Comparison of ENCODE assay signal across 26 mouse cellular contexts in genomic region chr7:134088548-134089347, GRCm38 (mm10).
DNase-seq lines count a peak whose midpoint lies in the region; ATAC-seq and TF ChIP-seq lines count a peak whose summit lies in the region.
"Had no signal": no experiment of that assay in that cellular context is flagged by ENCODE, and none has a peak within 500 bp of the region (broad histone marks: within the 10 kb centered on the region; RNA-seq: fewer than 3 reads in every experiment).

No protein-coding gene starts in this region.

- TF ChIP-seq EP300 in heart, adult 2 months (IDR thresholded peaks at IDR 0.05; ENCODE audit: insufficient read depth, low read depth, low read length): no peak

- H3K27me3 ChIP-seq in embryonic facial prominence, embryonic 14.5 days (replicated peaks; ENCODE audit: control insufficient read depth, insufficient read depth, low read length): no peaks in the 10 kb centered on the region
- H3K27me3 ChIP-seq in embryonic facial prominence, embryonic 10.5 days (replicated peaks; ENCODE audit: low read depth, poor library complexity, severe bottlenecking): no peaks in the 10 kb centered on the region
- H3K27me3 ChIP-seq in heart, adult 2 months (ENCODE audit: control insufficient read depth, insufficient read depth, low read length): no peaks in the 10 kb centered on the region
- H3K27me3 ChIP-seq: CH12.LX; embryonic facial prominence, embryonic 12.5 days; forebrain, embryonic 13.5 days; heart, embryonic 13.5 days had no signal

- no peaks in the 10 kb centered on the region for H3K36me3 ChIP-seq in embryonic facial prominence, embryonic 14.5 days (ENCODE audit: control insufficient read depth, insufficient read depth, low read length)
- no peaks in the 10 kb centered on the region for H3K36me3 ChIP-seq in embryonic facial prominence, embryonic 10.5 days (replicated peaks)
- no peaks in the 10 kb centered on the region for H3K36me3 ChIP-seq in heart, adult 2 months (ENCODE audit: control insufficient read depth, insufficient read depth, low read length)
- H3K36me3 ChIP-seq: embryonic facial prominence, embryonic 12.5 days; forebrain, embryonic 10.5 days; G1E; heart, embryonic 13.5 days had no signal

- H3K79me2 ChIP-seq in heart, adult 2 months (replicated peaks; ENCODE audit: control insufficient read depth, insufficient read depth, low read length): no peaks in the 10 kb centered on the region

- TF ChIP-seq POLR2A in brain, embryonic 14.5 days (IDR thresholded peaks at IDR 0.05; ENCODE audit: borderline replicate concordance, extremely low read depth, insufficient read depth, insufficient read length, poor library complexity, severe bottlenecking): no peak
- no peak for TF ChIP-seq POLR2A in heart, adult 2 months (IDR thresholded peaks at IDR 0.05; ENCODE audit: insufficient read depth, low read depth, low read length)

- no peak for ATAC-seq in embryonic facial prominence, embryonic 14.5 days (ENCODE audit: low read depth)
- ATAC-seq: forebrain, embryonic 13.5 days; forebrain, embryonic 16.5 days; hindbrain, postnatal 0 days; inflammation-experienced regulatory T-cells, adult 6 months; intestine, embryonic 16.5 days had no signal

- no peak for TF ChIP-seq CTCF in brain, embryonic 14.5 days (IDR thresholded peaks at IDR 0.05; ENCODE audit: borderline replicate concordance, extremely low read depth, insufficient read depth, insufficient read length)
- no peak for TF ChIP-seq CTCF in heart, adult 2 months (IDR thresholded peaks at IDR 0.05)

- intact Hi-C loops in heart, adult 2 months (cut with DNase I): no loop called here

- 67% methylated on average over 14 of the region's 14 CpGs for WGBS in embryonic facial prominence, embryonic 14.5 days
- WGBS in embryonic facial prominence, embryonic 10.5 days: 82% methylated on average over 14 of the region's 14 CpGs
- 83% methylated on average over 14 of the region's 14 CpGs for WGBS in heart, adult 2 months

- H3K9me3 ChIP-seq in embryonic facial prominence, embryonic 14.5 days (ENCODE audit: control insufficient read depth, low read length): no peaks in the 10 kb centered on the region
- no peaks in the 10 kb centered on the region for H3K9me3 ChIP-seq in embryonic facial prominence, embryonic 10.5 days
- H3K9me3 ChIP-seq: embryonic facial prominence, embryonic 12.5 days; forebrain, embryonic 10.5 days; forebrain, embryonic 13.5 days; heart, embryonic 13.5 days had no signal

- H3K4me3 ChIP-seq in embryonic facial prominence, embryonic 14.5 days (ENCODE audit: low read depth, low read length): no peak overlapping the region
- H3K4me3 ChIP-seq in embryonic facial prominence, embryonic 10.5 days: no peak overlapping the region
- H3K4me3 ChIP-seq in heart, adult 2 months: no peak overlapping the region
- H3K4me3 ChIP-seq: embryonic facial prominence, embryonic 12.5 days; forebrain, embryonic 10.5 days; forebrain, embryonic 13.5 days; heart, embryonic 13.5 days had no signal

- H3K9ac ChIP-seq in embryonic facial prominence, embryonic 14.5 days (ENCODE audit: low read depth, low read length): no peak overlapping the region
- no peak overlapping the region for H3K9ac ChIP-seq in heart, adult 2 months (ENCODE audit: low read depth, low read length)
- H3K9ac ChIP-seq: embryonic facial prominence, embryonic 12.5 days; forebrain, embryonic 13.5 days; heart, embryonic 13.5 days; hindbrain, embryonic 14.5 days had no signal

- no peak overlapping the region for H3K27ac ChIP-seq in embryonic facial prominence, embryonic 14.5 days (replicated peaks; ENCODE audit: low read depth, low read length)
- H3K27ac ChIP-seq in embryonic facial prominence, embryonic 10.5 days (replicated peaks): no peak overlapping the region
- no peak overlapping the region for H3K27ac ChIP-seq in heart, adult 2 months
- H3K27ac ChIP-seq: embryonic facial prominence, embryonic 12.5 days; forebrain, embryonic 10.5 days; forebrain, embryonic 13.5 days; heart, embryonic 13.5 days; hindbrain, embryonic 14.5 days; hindbrain, postnatal 0 days had no signal

- peak; percentile 31 for DNase-seq in embryonic facial prominence, embryonic 14.5 days (ENCODE audit: low spot score)
- no peak for DNase-seq in embryonic facial prominence, embryonic 10.5 days (ENCODE audit: low spot score)
- peak; percentile 10 for DNase-seq in brain, embryonic 14.5 days (ENCODE audit: low read depth)
- peak; percentile 37 for DNase-seq in retina, embryonic 14.5 days (ENCODE audit: low spot score)
- no peak for DNase-seq in heart, adult 2 months
- DNase-seq in right cerebral cortex, adult 18-20 months: no peak
- DNase-seq: adrenal gland, adult 2 months; adrenal gland, postnatal 14 days; cerebellum, adult 11-12 months; cerebellum, adult 8-10 months; cerebellum, postnatal 10 days; gastrocnemius, postnatal 10 days; gastrocnemius, postnatal 36 days; heart, postnatal 14 days; heart, postnatal 4 days had no signal

- H3K4me2 ChIP-seq in embryonic facial prominence, embryonic 14.5 days (ENCODE audit: low read depth, low read length): no peak overlapping the region
- H3K4me2 ChIP-seq: embryonic facial prominence, embryonic 12.5 days; forebrain, embryonic 13.5 days; heart, embryonic 13.5 days; hindbrain, embryonic 14.5 days had no signal

- H3K4me1 ChIP-seq in embryonic facial prominence, embryonic 14.5 days (ENCODE audit: control insufficient read depth, insufficient read depth, low read length): peaks cover 5% of the 10 kb centered on the region
- H3K4me1 ChIP-seq in embryonic facial prominence, embryonic 10.5 days: no peaks in the 10 kb centered on the region
- no peaks in the 10 kb centered on the region for H3K4me1 ChIP-seq in heart, adult 2 months (ENCODE audit: control insufficient read depth, insufficient read depth, low read length)
- H3K4me1 ChIP-seq: forebrain, embryonic 13.5 days had no signal

Comparison
In these comparisons a context has a peak if more than half of its experiments do, and no peak if none do; other contexts are left out.
1. DNase-seq: peak in embryonic facial prominence, embryonic 14.5 days (single experiment), brain, embryonic 14.5 days (single experiment) and retina, embryonic 14.5 days (single experiment); none in embryonic facial prominence, embryonic 10.5 days (single experiment), heart, adult 2 months (0 of 2) and right cerebral cortex, adult 18-20 months (single experiment).